ENCODE assay signal across 9 mouse cellular contexts in the genomic region with DNA sequence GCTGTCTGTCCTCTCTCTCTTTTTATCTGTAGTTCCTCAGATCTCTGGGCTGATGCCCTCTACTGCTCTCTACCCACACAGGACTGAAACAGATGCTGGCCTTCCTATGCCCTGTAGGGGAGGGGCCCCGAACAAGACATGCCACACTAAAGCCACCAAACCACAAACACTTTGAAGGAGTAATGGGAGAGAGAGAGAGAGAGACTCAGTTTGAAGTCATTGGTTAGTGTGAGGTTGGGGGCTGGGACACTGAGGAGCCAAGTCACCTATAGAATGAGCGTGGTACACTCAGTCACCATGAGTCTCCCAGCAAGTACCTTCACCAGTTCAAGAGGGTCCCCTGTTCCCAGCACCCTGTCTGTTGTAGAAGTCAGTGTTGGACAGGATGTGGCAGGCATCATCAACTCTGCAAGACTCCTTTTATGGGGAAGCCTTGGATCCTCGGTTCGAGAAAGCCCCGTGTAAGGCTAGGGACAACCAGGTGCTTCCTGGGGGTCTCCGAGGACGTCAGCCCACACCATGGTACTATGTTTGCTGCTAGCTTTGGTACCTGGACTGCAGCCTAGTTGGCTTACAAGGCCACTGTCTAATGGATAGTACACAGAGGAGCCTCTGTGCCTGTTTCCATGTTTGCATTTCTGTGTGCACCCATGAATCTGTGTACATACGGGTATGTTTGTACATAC. TPM values are rescaled to one million over a fixed set of nuclear protein-coding genes. Genes with fewer than 3 reads are reported as not detected.
DNase-seq lines count a peak whose midpoint lies in the region.
"Had no signal": no experiment of that assay in that cellular context is flagged by ENCODE, and none has a peak within 500 bp of the region (broad histone marks: within the 10 kb centered on the region; RNA-seq: fewer than 3 reads in every experiment).

No protein-coding gene starts in this region.

- intact Hi-C loops in left cerebral cortex, postnatal 25 days (cut with DNase I): no loop called here

- DNase-seq in adrenal gland, postnatal 14 days: peak; percentile 4
- DNase-seq in adrenal gland, postnatal 25 days: no peak
- peak; percentile 7 for DNase-seq in kidney, postnatal 10 days
- DNase-seq in kidney, adult 18-20 months: no peak
- peak; percentile 18 for DNase-seq in urinary bladder, adult 2 months (ENCODE audit: low spot score)
- no peak for DNase-seq in urinary bladder, adult 18-20 months (ENCODE audit: low spot score in 2 of 2)
- DNase-seq in urinary bladder, postnatal 4 days (ENCODE audit: low spot score in 2 of 2): peak; percentile 15 to 45
- no peak for DNase-seq in left cerebral cortex, postnatal 25 days (ENCODE audit: low spot score in 2 of 2)
- DNase-seq: left cerebral cortex, postnatal 4 days had no signal

RNA-seq across cellular contexts. Expression of a gene that starts 17.7 kb away (rescaled TPM):
- 47.3 and 100 TPM in 2 replicates for total RNA-seq in adrenal gland, postnatal 14 days (2021)
- 16.0 and 28.2 TPM in 2 replicates for total RNA-seq in adrenal gland, postnatal 25 days (2021)
- 32.3 and 34.9 TPM in 2 replicates for polyA plus RNA-seq in urinary bladder, adult 2 months (2012; rRNA removed)
- total RNA-seq in left cerebral cortex, postnatal 25 days (2021): 10 to 100 TPM; 20.2 to 20.9 TPM

Comparison
In these comparisons a context has a peak if more than half of its experiments do, and no peak if none do; other contexts are left out.
1. DNase-seq: peak in adrenal gland, postnatal 14 days (single experiment), kidney, postnatal 10 days (single experiment), urinary bladder, adult 2 months (single experiment) and urinary bladder, postnatal 4 days (2 of 2); none in adrenal gland, postnatal 25 days (single experiment), kidney, adult 18-20 months (single experiment), urinary bladder, adult 18-20 months (0 of 2) and left cerebral cortex, postnatal 25 days (0 of 2).